Mouse (Mus musculus) gastrocnemius, postnatal 25 days (tissue): ENCODE data around the gene Prdx1. TPM values are rescaled to one million over a fixed set of nuclear protein-coding genes. Genes with fewer than 3 reads are reported as not detected.
"Not testable (repeated sequence)": the region's sequence is repeated elsewhere in the genome, so short reads cannot be mapped to it uniquely, and the experiment has no call there.

Source experiments
- DNase-seq: peaks from one replicate; pipeline ENCODE4 v3.0.0; 2022
- total RNA-seq, 2 experiments: library from RNA; stranded (reverse); gene quantifications; 1 replicate in 1 of 2; 2 replicates in 1 of 2; pipeline ENCODE4 v1.2.3; 2021

Gene Prdx1
- total RNA-seq, 2 experiments from 2014 or later, result 229 to 254 TPM

- no peak for DNase-seq
These were observed 7.5 kb upstream of the Prdx1 start for GRCm38 (mm10) chr4:116677808-116678207.

GRCm38 (mm10) chr4:116679141-116679540, 6.2 kb upstream of the Prdx1 start:
- DNase-seq, result no peak

GRCm38 (mm10) chr4:116680521-116680920, 4.8 kb upstream of the Prdx1 start:
- not testable (repeated sequence) for DNase-seq

- no peak for DNase-seq
These were observed 1.4 kb upstream of the Prdx1 start for GRCm38 (mm10) chr4:116683957-116684356.

- no peak for DNase-seq
These were observed 679 bp upstream of the Prdx1 start for GRCm38 (mm10) chr4:116684665-116685064.

GRCm38 (mm10) chr4:116687041-116687440, 1.7 kb downstream of the Prdx1 start:
- no peak for DNase-seq

- no peak for DNase-seq
These were observed 4.0 kb downstream of the Prdx1 start for GRCm38 (mm10) chr4:116689309-116689876.

- DNase-seq, result no peak
These were observed 6.8 kb downstream of the Prdx1 start for GRCm38 (mm10) chr4:116692146-116692545.

- DNase-seq, result no peak
These were observed 8.4 kb downstream of the Prdx1 start for GRCm38 (mm10) chr4:116693785-116694184.

GRCm38 (mm10) chr4:116698693-116699342, 13.5 kb downstream of the Prdx1 start:
- no peak for DNase-seq

- no peak for DNase-seq
These were observed 15.6 kb downstream of the Prdx1 start for GRCm38 (mm10) chr4:116700964-116701363.

- peak; percentile 27 for DNase-seq
These were observed 18.5 kb downstream of the Prdx1 start for GRCm38 (mm10) chr4:116703804-116704203.

GRCm38 (mm10) chr4:116707666-116708065, 22.3 kb downstream of the Prdx1 start:
- no peak for DNase-seq

GRCm38 (mm10) chr4:116708201-116708764, 22.9 kb downstream of the Prdx1 start, which contains the start of the genes Mmachc and Ccdc163:
Gene Mmachc, minus strand, starts transcription at chr4:116708406.
Gene Ccdc163, plus strand, starts transcription at chr4:116708509.
- DNase-seq, result peak; percentile 93

- DNase-seq, result no peak
These were observed 23.5 kb downstream of the Prdx1 start for GRCm38 (mm10) chr4:116708791-116709390.

- DNase-seq, result no peak
These were observed 24.8 kb downstream of the Prdx1 start for GRCm38 (mm10) chr4:116710154-116710553.

- no peak for DNase-seq
These were observed 27.2 kb downstream of the Prdx1 start for GRCm38 (mm10) chr4:116712536-116712935.

- peak; percentile 50 for DNase-seq
These were observed 34.1 kb downstream of the Prdx1 start for GRCm38 (mm10) chr4:116719396-116719795.

- DNase-seq, result peak; percentile 94
These were observed 35.2 kb downstream of the Prdx1 start, which contains the start of gene Tesk2 for GRCm38 (mm10) chr4:116720343-116721097. Gene Tesk2, plus strand, starts transcription at chr4:116720948.

GRCm38 (mm10) chr4:116721098-116721628, 35.8 kb downstream of the Prdx1 start:
- DNase-seq, result no peak

GRCm38 (mm10) chr4:116722230-116722629, 36.9 kb downstream of the Prdx1 start:
- DNase-seq, result no peak

- DNase-seq, result no peak
These were observed 40.1 kb downstream of the Prdx1 start for GRCm38 (mm10) chr4:116725444-116725843.
